Mouse (Mus musculus) hindbrain, embryonic 12.5 days (tissue): ENCODE measurements around the gene Fam69b. TPM values are rescaled to one million over a fixed set of nuclear protein-coding genes. Genes with fewer than 3 reads are reported as not detected.

Experiments used
- ATAC-seq: fragments of 200-750 bp; cut with Nextera tagmentation; 2 replicates; pipeline ENCODE4 v1.8.0; 2017; ENCODE audit warnings: moderate TSS enrichment; ENCODE audit not compliant: low FRiP score
- H3K27ac ChIP-seq: fragments of 300-500 bp; sonication (generic); 2 replicates; pipeline ENCODE4 v1.5.1; 2016; ENCODE audit warnings: mild to moderate bottlenecking
- H3K27me3 ChIP-seq: fragments of 300-500 bp; sonication (generic); 2 replicates; pipeline ENCODE4 v1.6.1; 2016; ENCODE audit warnings: mild to moderate bottlenecking
- H3K36me3 ChIP-seq: fragments of 300-500 bp; sonication (generic); 2 replicates; pipeline ENCODE4 v1.6.1; 2016; ENCODE audit warnings: mild to moderate bottlenecking
- H3K4me1 ChIP-seq: fragments of 300-500 bp; sonication (generic); 2 replicates; pipeline ENCODE4 v1.6.1; 2016
- H3K4me2 ChIP-seq: fragments of 300-500 bp; sonication (generic); replicated peaks from 2 replicates; pipeline ENCODE4 v1.6.1; 2016; ENCODE audit warnings: mild to moderate bottlenecking
- H3K4me3 ChIP-seq: fragments of 300-500 bp; sonication (generic); 2 replicates; pipeline ENCODE4 v1.5.1; 2016; ENCODE audit warnings: mild to moderate bottlenecking
- H3K9ac ChIP-seq: fragments of 300-500 bp; sonication (generic); 2 replicates; pipeline ENCODE4 v1.6.1; 2016; ENCODE audit warnings: mild to moderate bottlenecking, moderate library complexity
- H3K9me3 ChIP-seq: fragments of 300-500 bp; sonication (generic); replicated peaks from 2 replicates; pipeline ENCODE4 v1.6.1; 2016; ENCODE audit warnings: mild to moderate bottlenecking
- WGBS: fragments of 180-500 bp; shearing (Covaris S2); methylation state at CpG from one replicate; pipeline ENCODE4 v1.1.7; 2016; 5-methylcytosine and 5-hydroxymethylcytosine counted together
- polyA plus RNA-seq: library from polyadenylated mRNA; unstranded; fragments of >200 nt; fragmentation: Nextera tagmentation; extraction: Ambion mirVana; gene quantifications from 2 replicates; pipeline ENCODE4 v1.2.1, GENCODE M21; 2016

The Fam69b gene
- polyA plus RNA-seq, 1 experiment from 2014 or later = 73.7 TPM

- peaks cover 58% of the 10 kb centered on the region for H3K36me3 ChIP-seq
- H3K4me2 ChIP-seq = no peak overlapping the region
- no peaks in the 10 kb centered on the region for H3K27me3 ChIP-seq
- no peak for ATAC-seq
- H3K9me3 ChIP-seq = no peaks in the 10 kb centered on the region
- no peak overlapping the region for H3K4me3 ChIP-seq
- H3K4me1 ChIP-seq = peaks cover 51% of the 10 kb centered on the region
- 68% methylated on average over 12 of the region's 12 CpGs for WGBS
- H3K27ac ChIP-seq = 0 out of 2 replicates have a peak overlapping the region, but pooled peaks have one; percentile 30
- H3K9ac ChIP-seq = no peak overlapping the region
These were observed 6.6 kb downstream of the Fam69b start for GRCm38 (mm10) chr2:26634629-26635488.

DNA sequence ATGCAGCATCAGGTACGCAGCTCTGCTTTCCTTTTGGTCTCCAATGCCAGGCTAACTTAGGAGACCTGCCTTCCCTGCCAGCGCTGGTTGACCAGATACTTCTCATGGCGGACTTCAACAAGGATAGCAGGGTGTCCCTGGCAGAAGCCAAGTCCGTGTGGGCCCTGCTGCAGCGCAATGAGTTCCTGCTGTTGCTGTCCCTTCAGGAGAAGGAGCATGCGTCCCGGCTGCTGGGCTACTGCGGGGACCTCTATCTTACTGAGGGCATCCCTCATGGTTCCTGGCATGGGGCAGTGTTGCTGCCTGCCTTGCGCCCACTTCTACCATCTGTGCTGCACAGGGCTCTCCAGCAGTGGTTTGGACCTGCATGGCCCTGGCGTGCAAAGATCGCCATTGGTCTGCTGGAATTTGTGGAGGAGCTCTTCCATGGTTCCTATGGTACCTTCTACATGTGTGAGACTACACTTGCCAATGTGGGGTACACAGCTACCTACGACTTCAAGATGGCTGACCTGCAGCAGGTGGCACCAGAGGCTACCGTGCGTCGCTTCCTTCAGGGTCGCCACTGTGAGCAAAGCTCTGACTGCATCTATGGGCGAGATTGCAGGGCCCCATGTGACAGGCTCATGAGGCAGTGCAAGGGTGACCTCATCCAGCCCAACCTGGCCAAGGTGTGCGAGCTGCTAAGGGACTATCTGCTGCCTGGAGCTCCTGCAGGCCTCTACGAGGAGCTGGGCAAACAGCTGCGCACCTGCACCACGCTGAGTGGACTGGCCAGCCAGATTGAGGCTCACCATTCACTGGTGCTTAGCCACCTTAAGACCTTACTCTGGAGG is 7.5 kb downstream of the Fam69b start:
- H3K36me3 ChIP-seq = peaks cover 57% of the 10 kb centered on the region

DNA sequence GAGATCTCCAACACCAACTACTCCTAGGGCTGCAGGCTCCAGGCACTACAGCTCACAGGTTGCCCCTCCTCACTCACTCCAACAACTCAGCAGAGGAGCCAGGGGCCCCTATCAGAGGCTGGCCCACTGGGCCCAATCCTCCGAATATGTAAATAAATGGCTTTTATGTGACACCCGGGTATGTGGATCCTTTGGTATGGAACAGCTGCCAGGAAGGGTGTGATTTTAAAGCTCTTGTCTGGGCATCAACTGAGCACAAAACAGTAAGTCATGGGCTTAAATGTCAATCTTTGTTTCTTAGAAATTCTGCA is 8.0 kb downstream of the Fam69b start:
- no peak overlapping the region for H3K9ac ChIP-seq
- H3K4me3 ChIP-seq = no peak overlapping the region
- ATAC-seq = no peak
- 70% methylated on average over 2 of the region's 2 CpGs for WGBS
- peaks cover 44% of the 10 kb centered on the region for H3K4me1 ChIP-seq
- H3K27ac ChIP-seq = no peak overlapping the region
- peaks cover 54% of the 10 kb centered on the region for H3K36me3 ChIP-seq
- no peak overlapping the region for H3K4me2 ChIP-seq
- H3K9me3 ChIP-seq = no peaks in the 10 kb centered on the region
- H3K27me3 ChIP-seq = no peaks in the 10 kb centered on the region

More for the DNA sequence above, 7.5 kb downstream of the Fam69b start:
- H3K4me3 ChIP-seq = no peak overlapping the region
- H3K27ac ChIP-seq = no peak overlapping the region
- 71% methylated on average over 21 of the region's 21 CpGs for WGBS
- peaks cover 47% of the 10 kb centered on the region for H3K4me1 ChIP-seq
- ATAC-seq = no peak
- H3K4me2 ChIP-seq = no peak overlapping the region
- no peaks in the 10 kb centered on the region for H3K27me3 ChIP-seq
- no peak overlapping the region for H3K9ac ChIP-seq
- H3K9me3 ChIP-seq = no peaks in the 10 kb centered on the region

DNA sequence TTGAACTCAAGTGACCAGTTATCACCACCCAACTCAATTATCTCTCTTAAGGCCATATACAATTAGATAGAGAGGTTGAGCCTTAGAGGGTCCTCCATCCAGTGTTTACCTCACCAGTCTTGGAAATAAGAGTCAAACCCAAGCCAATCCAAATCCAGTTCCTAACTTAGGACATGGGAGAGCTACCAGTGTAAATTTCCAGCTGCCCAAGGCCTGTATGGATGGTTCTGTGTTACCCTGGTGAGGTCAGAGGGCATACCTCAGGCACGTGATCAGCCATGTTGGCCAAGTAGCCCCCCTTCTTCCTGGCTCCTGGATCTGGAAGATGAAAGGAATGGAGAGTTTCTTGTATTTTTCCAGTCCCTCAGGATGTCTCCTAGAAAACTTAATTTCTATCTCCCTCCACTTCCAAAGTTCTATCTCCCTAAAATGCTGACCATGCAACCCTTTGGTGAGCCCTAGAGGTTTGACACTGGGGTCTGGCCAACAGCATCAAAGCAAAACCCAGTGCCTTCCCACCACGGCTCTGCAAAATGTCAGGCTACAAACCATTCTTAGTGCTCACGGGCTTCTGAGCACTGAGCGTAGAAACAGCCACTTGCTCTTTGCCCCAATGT is 9.2 kb downstream of the Fam69b start:
- Histone ChIP-seq H3K27ac (no peak overlapping the region), H3K4me3 (no peak overlapping the region), H3K9me3 (no peaks in the 10 kb centered on the region), H3K4me2 (no peak overlapping the region), H3K36me3 (peaks cover 46% of the 10 kb centered on the region), H3K4me1 (peaks cover 39% of the 10 kb centered on the region), H3K27me3 (no peaks in the 10 kb centered on the region), H3K9ac (no peak overlapping the region)
- 80% methylated on average over 4 of the region's 4 CpGs for WGBS
- ATAC-seq = no peak

GRCm38 (mm10) chr2:26638039-26638438 is 9.8 kb downstream of the Fam69b start:
- Histone ChIP-seq H3K36me3 (peaks cover 46% of the 10 kb centered on the region), H3K9ac (peak overlapping the region; percentile 97; the same call in 1 of the 2 replicates), H3K4me1 (peaks cover 33% of the 10 kb centered on the region), H3K4me2 (peak overlapping the region; percentile 85), H3K27ac (0 out of 2 replicates have a peak overlapping the region, but pooled peaks have one; percentile 0), H3K4me3 (peak overlapping the region; percentile 92; the same call in 1 of the 2 replicates), H3K27me3 (no peaks in the 10 kb centered on the region), H3K9me3 (no peaks in the 10 kb centered on the region)
- no peak for ATAC-seq
- 89% methylated on average over 5 of the region's 5 CpGs for WGBS

DNA sequence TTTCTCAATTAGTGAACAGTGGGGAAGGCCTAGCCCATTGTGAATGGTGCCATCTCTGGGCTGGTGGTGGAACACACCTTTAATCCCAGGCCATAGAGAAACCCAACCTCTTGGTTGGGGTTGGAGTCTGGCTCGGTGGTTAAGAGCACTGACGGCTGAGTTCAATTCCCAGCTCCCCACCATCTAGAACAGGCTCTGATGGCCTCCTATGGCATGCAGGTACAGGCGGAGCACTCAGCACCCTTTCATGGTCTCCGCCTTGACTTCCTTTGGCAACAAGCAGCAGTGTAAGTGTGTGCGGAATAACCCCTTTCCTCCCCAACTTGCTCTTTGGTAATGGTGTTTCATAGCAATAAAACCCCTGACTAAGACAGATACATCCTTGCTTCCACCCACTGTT is 10.3 kb downstream of the Fam69b start:
- Histone ChIP-seq H3K4me3 (peak overlapping the region; percentile 92), H3K4me1 (peaks cover 32% of the 10 kb centered on the region), H3K36me3 (peaks cover 46% of the 10 kb centered on the region), H3K9me3 (no peaks in the 10 kb centered on the region), H3K27ac (0 out of 2 replicates have a peak overlapping the region, but pooled peaks have one; percentile 0), H3K4me2 (peak overlapping the region; percentile 85), H3K9ac (peak overlapping the region; percentile 97), H3K27me3 (no peaks in the 10 kb centered on the region)
- ATAC-seq = no peak
- WGBS = 75% methylated on average over 5 of the region's 5 CpGs

DNA sequence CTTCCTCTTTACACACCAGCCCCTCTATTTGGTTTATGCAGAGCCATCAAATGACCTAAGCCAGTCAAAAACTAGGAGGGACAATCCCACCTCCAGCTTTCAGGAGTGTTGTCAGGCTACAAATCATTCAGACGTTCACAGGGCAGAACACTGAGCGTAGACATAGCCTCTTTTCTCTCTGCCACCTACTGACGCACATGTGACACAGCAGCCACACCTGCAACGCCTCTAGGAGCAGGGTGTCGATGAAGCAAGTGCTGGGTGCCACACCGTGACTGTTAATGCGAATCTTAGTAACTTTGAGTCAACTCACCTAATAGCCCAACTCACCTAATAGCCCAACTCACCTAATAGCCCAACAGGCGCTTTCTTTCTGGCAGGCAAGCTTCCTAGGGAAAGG is 10.8 kb downstream of the Fam69b start:
- peaks cover 32% of the 10 kb centered on the region for H3K4me1 ChIP-seq
- WGBS = 10% methylated on average over 8 of the region's 8 CpGs
- no peaks in the 10 kb centered on the region for H3K27me3 ChIP-seq
- no peaks in the 10 kb centered on the region for H3K9me3 ChIP-seq
- H3K4me3 ChIP-seq = peak overlapping the region; percentile 92
- no peak for ATAC-seq
- H3K36me3 ChIP-seq = peaks cover 44% of the 10 kb centered on the region
- H3K27ac ChIP-seq = peak overlapping the region; percentile 0; the same call in 1 of the 2 replicates
- H3K4me2 ChIP-seq = peak overlapping the region; percentile 85
- peak overlapping the region; percentile 97 for H3K9ac ChIP-seq

DNA sequence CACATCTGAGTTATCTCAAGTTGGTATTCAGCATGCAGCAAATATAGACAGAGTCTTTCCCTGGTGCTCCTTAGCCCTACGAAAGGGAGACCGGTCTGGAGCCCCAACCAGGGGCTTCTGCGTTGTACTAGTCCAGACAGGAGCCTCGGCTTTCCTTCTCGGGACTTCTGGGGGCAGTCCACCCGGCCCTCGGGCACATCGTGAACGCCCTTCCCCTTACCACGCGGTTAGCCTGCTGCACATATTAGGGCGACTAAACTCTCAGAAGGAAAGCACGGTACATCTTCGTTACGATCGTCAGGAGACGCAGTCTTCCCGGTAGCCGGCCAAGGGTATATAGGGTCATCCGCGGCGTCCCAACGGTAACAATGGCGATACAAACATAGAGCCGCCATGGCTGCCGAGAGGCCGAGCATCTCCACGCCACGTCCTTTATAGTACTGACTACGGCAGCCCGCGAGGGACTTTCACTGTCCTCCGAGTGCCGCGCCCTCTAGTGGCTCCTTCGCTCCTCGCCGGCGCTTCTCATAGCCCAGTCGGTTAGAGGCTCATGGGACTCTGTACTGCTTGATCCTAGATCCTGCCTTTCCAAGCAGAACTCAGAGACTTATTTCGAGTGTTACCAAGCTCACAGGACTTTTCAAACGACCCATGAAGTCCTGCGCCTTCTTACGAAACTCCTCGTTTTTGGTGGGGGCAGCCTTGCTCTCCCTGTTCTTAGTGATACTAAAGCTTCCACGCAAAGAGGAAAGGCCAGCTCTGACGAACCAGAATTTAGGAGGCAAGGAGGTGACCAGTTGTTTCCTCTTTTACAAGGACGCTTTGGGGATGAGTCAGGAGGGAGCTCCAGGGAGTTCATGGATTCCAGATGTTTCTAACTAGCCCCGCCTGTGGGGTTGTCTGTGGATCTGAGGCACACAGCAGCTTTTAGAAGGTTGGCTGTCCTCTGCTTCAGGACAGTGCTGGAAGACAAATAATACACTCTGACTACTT is 11.9 kb downstream of the Fam69b start:
- peak overlapping the region; percentile 97 for H3K9ac ChIP-seq
- peak overlapping the region; percentile 76 for H3K27ac ChIP-seq
- ATAC-seq = peak; percentile 85

DNA sequence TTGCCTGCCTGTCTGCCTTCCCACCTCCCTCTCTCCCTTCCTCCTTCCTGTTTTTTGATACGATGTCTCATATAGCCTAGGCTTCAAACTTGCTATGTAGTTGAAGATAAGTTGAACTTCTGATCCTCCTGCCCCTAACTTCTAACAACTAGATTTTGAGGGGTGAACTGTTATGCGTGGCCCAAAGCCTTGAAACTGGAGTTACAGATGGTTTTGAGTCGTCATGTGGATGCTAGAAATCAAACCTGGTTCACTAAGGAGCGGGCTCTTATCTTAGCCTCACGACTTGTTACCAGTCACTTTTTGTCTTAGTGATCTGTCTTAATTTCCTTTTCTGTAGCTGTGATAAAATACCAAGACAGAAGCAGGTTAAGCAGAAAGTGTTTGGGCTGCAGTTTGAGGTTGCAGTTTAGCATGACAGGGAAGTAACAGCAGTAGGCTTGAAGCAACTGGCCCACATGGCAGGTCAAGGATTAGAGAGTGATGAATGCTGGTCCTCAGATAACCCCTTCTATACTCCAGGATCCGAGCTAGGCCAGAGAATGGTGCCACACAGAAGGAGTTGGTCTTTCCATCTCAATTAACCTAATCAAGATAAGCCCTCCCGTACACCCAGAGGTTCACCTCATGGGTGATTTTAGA is 12.9 kb downstream of the Fam69b start:
- H3K27ac ChIP-seq = no peak overlapping the region
- no peaks in the 10 kb centered on the region for H3K27me3 ChIP-seq
- WGBS = 78% methylated on average over 7 of the region's 7 CpGs
- peaks cover 23% of the 10 kb centered on the region for H3K36me3 ChIP-seq
- ATAC-seq = no peak
- H3K4me2 ChIP-seq = no peak overlapping the region
- H3K4me3 ChIP-seq = no peak overlapping the region
- H3K9me3 ChIP-seq = no peaks in the 10 kb centered on the region
- peaks cover 25% of the 10 kb centered on the region for H3K4me1 ChIP-seq
- no peak overlapping the region for H3K9ac ChIP-seq

More for the DNA sequence above, 11.9 kb downstream of the Fam69b start:
- Histone ChIP-seq H3K27me3 (no peaks in the 10 kb centered on the region), H3K9me3 (no peaks in the 10 kb centered on the region), H3K4me1 (peaks cover 25% of the 10 kb centered on the region), H3K36me3 (peaks cover 33% of the 10 kb centered on the region), H3K4me3 (peak overlapping the region; percentile 92), H3K4me2 (peak overlapping the region; percentile 85)
- whole genome bisulfite sequencing = 4% methylated on average over 49 of the region's 49 CpGs

DNA sequence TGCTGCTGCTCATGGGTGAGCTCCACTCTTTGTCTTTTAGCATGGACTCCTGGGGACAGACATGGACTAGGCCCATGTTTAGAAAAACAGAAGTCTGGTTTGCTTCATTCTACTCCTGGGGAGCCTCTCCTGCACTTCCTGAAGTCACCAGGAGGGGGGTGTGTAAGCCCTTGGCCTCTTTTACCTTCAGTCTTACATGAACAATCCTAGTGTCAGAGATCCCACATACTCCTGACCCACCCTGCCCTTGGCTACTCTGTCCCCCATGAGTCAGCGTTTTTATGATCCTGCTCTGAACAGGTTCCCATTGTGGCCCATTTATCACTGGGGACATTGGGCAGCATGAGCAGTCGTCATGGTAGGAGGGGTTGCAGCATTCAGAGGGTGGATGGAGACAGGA is 15.7 kb downstream of the Fam69b start:
- Histone ChIP-seq H3K36me3 (no peaks in the 10 kb centered on the region), H3K27me3 (no peaks in the 10 kb centered on the region), H3K9ac (no peak overlapping the region), H3K4me3 (no peak overlapping the region), H3K9me3 (no peaks in the 10 kb centered on the region), H3K4me2 (no peak overlapping the region), H3K27ac (no peak overlapping the region), H3K4me1 (peaks cover 7% of the 10 kb centered on the region)
- ATAC-seq = no peak
- 63% methylated on average over 2 of the region's 2 CpGs for WGBS
